Mouse (Mus musculus) gastrocnemius, postnatal 36 days (tissue): ENCODE data around the gene Csmd2. TPM values are rescaled to one million over a fixed set of nuclear protein-coding genes. Genes with fewer than 3 reads are reported as not detected.

Experiments used
- DNase-seq, 2 experiments: peaks; one replicate each; pipeline ENCODE4 v3.0.0; 2022
- intact Hi-C: fragments of 180-260 bp; cut with DNase I; formaldehyde crosslinking; loops from one replicate; pipeline ENCODE4 v1.15.1; 2025
- total RNA-seq, 2 experiments: library from RNA; stranded (reverse); gene quantifications; 2 replicates each; pipeline ENCODE4 v1.2.3; 2021

Csmd2 gene
- total RNA-seq, 2 experiments from 2014 or later, result not detected

- intact Hi-C loops, result no loop called here
- DNase-seq, result no peak
Measured at GRCm38 (mm10) chr4:128233458-128233857, 245.8 kb downstream of the Csmd2 start.

GRCm38 (mm10) chr4:128239113-128239512, 251.5 kb downstream of the Csmd2 start:
- intact Hi-C loops, result no loop called here

GRCm38 (mm10) chr4:128241075-128241853, 253.6 kb downstream of the Csmd2 start:
- intact Hi-C loops, result no loop called here
- DNase-seq, result no peak

More at GRCm38 (mm10) chr4:128239113-128239512, 251.5 kb downstream of the Csmd2 start:
- no peak for DNase-seq

GRCm38 (mm10) chr4:128241854-128242356, 254.2 kb downstream of the Csmd2 start:
- no peak for DNase-seq
- intact Hi-C loops, result no loop called here

- no peak for DNase-seq
- intact Hi-C loops, result no loop called here
Measured at GRCm38 (mm10) chr4:128245201-128245600, 257.5 kb downstream of the Csmd2 start.

GRCm38 (mm10) chr4:128248676-128249075, 261.0 kb downstream of the Csmd2 start:
- no peak for DNase-seq
- intact Hi-C loops, result no loop called here

GRCm38 (mm10) chr4:128259211-128259610, 271.6 kb downstream of the Csmd2 start:
- DNase-seq, result no peak
- intact Hi-C loops, result no loop called here

- intact Hi-C loops, result no loop called here
Measured at GRCm38 (mm10) chr4:128260907-128261560, 273.4 kb downstream of the Csmd2 start, which contains the start of gene Hmgb4. TSS of gene Hmgb4 (minus strand) at chr4:128260957.

GRCm38 (mm10) chr4:128264491-128264890, 276.8 kb downstream of the Csmd2 start:
- DNase-seq, result no peak
- intact Hi-C loops, result no loop called here

More at GRCm38 (mm10) chr4:128260907-128261560, 273.4 kb downstream of the Csmd2 start, which contains the start of gene Hmgb4:
- no peak for DNase-seq

GRCm38 (mm10) chr4:128265341-128265740, 277.7 kb downstream of the Csmd2 start:
- intact Hi-C loops, result no loop called here
- DNase-seq, result no peak

GRCm38 (mm10) chr4:128269261-128269875, 281.7 kb downstream of the Csmd2 start:
- DNase-seq, result no peak
- intact Hi-C loops, result no loop called here

GRCm38 (mm10) chr4:128270177-128270576, 282.5 kb downstream of the Csmd2 start:
- intact Hi-C loops, result no loop called here

GRCm38 (mm10) chr4:128270931-128271330, 283.3 kb downstream of the Csmd2 start:
- DNase-seq, result no peak
- intact Hi-C loops, result no loop called here

More at GRCm38 (mm10) chr4:128270177-128270576, 282.5 kb downstream of the Csmd2 start:
- DNase-seq, result no peak

GRCm38 (mm10) chr4:128272501-128272900, 284.8 kb downstream of the Csmd2 start:
- intact Hi-C loops, result no loop called here
- peak in 1 of 2 experiments; percentile 17 for DNase-seq

GRCm38 (mm10) chr4:128273146-128273545, 285.5 kb downstream of the Csmd2 start:
- intact Hi-C loops, result no loop called here
- no peak for DNase-seq

- intact Hi-C loops, result no loop called here
- DNase-seq, result no peak
Measured at GRCm38 (mm10) chr4:128275116-128275515, 287.5 kb downstream of the Csmd2 start.

- no peak for DNase-seq
- intact Hi-C loops, result no loop called here
Measured at GRCm38 (mm10) chr4:128275586-128275985, 287.9 kb downstream of the Csmd2 start.

- intact Hi-C loops, result no loop called here
- DNase-seq, result no peak
Measured at GRCm38 (mm10) chr4:128285009-128285408, 297.4 kb downstream of the Csmd2 start.

GRCm38 (mm10) chr4:128288095-128288494, 300.4 kb downstream of the Csmd2 start:
- intact Hi-C loops, result no loop called here
- DNase-seq, result no peak

- intact Hi-C loops, result no loop called here
Measured at GRCm38 (mm10) chr4:128304049-128304448, 316.4 kb downstream of the Csmd2 start.

GRCm38 (mm10) chr4:128306011-128306410, 318.4 kb downstream of the Csmd2 start:
- intact Hi-C loops, result no loop called here
- no peak for DNase-seq

More at GRCm38 (mm10) chr4:128304049-128304448, 316.4 kb downstream of the Csmd2 start:
- no peak for DNase-seq
